ENCODE assay signal across 10 mouse cellular contexts in the genomic region with DNA sequence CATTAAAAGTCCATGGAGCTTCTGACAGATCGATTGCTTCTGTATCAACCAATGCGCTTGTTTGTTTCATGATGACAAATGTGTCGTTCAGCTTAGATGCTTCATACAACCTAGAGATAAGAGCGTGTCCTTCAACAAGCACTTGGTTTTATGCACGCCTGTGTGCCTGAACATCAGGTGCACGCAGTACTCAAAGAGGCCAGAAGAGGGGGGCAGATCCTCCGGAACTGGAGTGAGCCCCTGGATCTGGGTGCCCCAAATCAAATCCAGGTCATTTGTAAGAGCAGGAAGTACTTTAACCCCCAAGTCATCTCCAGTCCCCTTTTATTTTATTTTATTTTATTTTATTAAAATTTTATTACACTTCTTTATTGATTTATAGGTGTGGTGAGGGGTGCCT.
A peak's percentile ranks its signal among the peaks of the same experiment; 100 is the strongest.
DNase-seq lines count a peak whose midpoint lies in the region; ATAC-seq and TF ChIP-seq lines count a peak whose summit lies in the region.
"Had no signal": no experiment of that assay in that cellular context is flagged by ENCODE, and none has a peak within 500 bp of the region (broad histone marks: within the 10 kb centered on the region; RNA-seq: fewer than 3 reads in every experiment).

No protein-coding gene starts in this region.

- no peak overlapping the region for H3K4me3 ChIP-seq in kidney, postnatal 0 days (replicated peaks; ENCODE audit: low read depth, low read length)
- no peak overlapping the region for H3K4me3 ChIP-seq in kidney, embryonic 16.5 days (ENCODE audit: low read length)
- H3K4me3 ChIP-seq in ES-Bruce4 (ENCODE audit: low read depth, low read length) = no peak overlapping the region
- H3K4me3 ChIP-seq: heart, embryonic 13.5 days; liver, embryonic 13.5 days had no signal

- no peaks in the 10 kb centered on the region for H3K4me1 ChIP-seq in kidney, postnatal 0 days (replicated peaks; ENCODE audit: insufficient read depth, low read length)
- H3K4me1 ChIP-seq in kidney, embryonic 16.5 days (ENCODE audit: insufficient read depth, low read length) = no peaks in the 10 kb centered on the region
- H3K4me1 ChIP-seq in ES-Bruce4 (ENCODE audit: control insufficient read depth, insufficient read depth, low read length) = no peaks in the 10 kb centered on the region
- H3K4me1 ChIP-seq: liver, embryonic 13.5 days had no signal

- H3K27ac ChIP-seq in kidney, postnatal 0 days = no peak overlapping the region
- no peak overlapping the region for H3K27ac ChIP-seq in kidney, embryonic 16.5 days (ENCODE audit: low read length)
- H3K27ac ChIP-seq in ES-Bruce4 (ENCODE audit: insufficient read depth, low read length) = no peak overlapping the region
- H3K27ac ChIP-seq: heart, embryonic 13.5 days; liver, embryonic 13.5 days had no signal

- WGBS in kidney, postnatal 0 days = 74% methylated on average over 7 of the region's 7 CpGs
- WGBS in kidney, embryonic 16.5 days = 77% methylated on average over 7 of the region's 7 CpGs

- TF ChIP-seq POLR2A in ES-Bruce4 (IDR thresholded peaks at IDR 0.05; ENCODE audit: insufficient read depth, low read length) = no peak

- H3K27me3 ChIP-seq in kidney, postnatal 0 days (ENCODE audit: insufficient read depth, low read length) = no peaks in the 10 kb centered on the region
- no peaks in the 10 kb centered on the region for H3K27me3 ChIP-seq in kidney, embryonic 16.5 days (ENCODE audit: insufficient read depth, low read length)
- no peaks in the 10 kb centered on the region for H3K27me3 ChIP-seq in ES-Bruce4 (ENCODE audit: control insufficient read depth, insufficient read depth, low read length, poor library complexity, severe bottlenecking)
- H3K27me3 ChIP-seq: heart, embryonic 13.5 days; liver, embryonic 13.5 days had no signal

- peak; percentile 10 to 66 for DNase-seq in adrenal gland, adult (ENCODE audit: inconsistent age in 2 of 2, low spot score in 1 of 2)
- no peak for DNase-seq in adrenal gland, adult 8-10 months
- no peak for DNase-seq in kidney, postnatal 0 days (ENCODE audit: low spot score)
- DNase-seq in kidney, postnatal 25 days = peak; percentile 32 to 36
- no peak for DNase-seq in frontal cortex, adult 2 months (ENCODE audit: extremely low spot score in 1 of 2, low spot score in 1 of 2)
- no peak for DNase-seq in layer of hippocampus, postnatal 36 days
- DNase-seq: liver, embryonic 13.5 days had no signal

- peak; percentile 49; the same call in 1 of the 2 replicates for TF ChIP-seq CTCF in kidney, postnatal 0 days (IDR thresholded peaks at IDR 0.05; ENCODE audit: low read depth)
- peak; percentile 47 for TF ChIP-seq CTCF in ES-Bruce4 (IDR thresholded peaks at IDR 0.05; ENCODE audit: low read depth, low read length)

- H3K4me2 ChIP-seq in kidney, postnatal 0 days (ENCODE audit: low read length) = no peak overlapping the region
- H3K4me2 ChIP-seq in kidney, embryonic 16.5 days (replicated peaks; ENCODE audit: low read depth, low read length) = no peak overlapping the region
- H3K4me2 ChIP-seq: heart, embryonic 13.5 days; liver, embryonic 13.5 days had no signal

- H3K9me3 ChIP-seq in kidney, postnatal 0 days (replicated peaks; ENCODE audit: low read length) = no peaks in the 10 kb centered on the region
- no peaks in the 10 kb centered on the region for H3K9me3 ChIP-seq in kidney, embryonic 16.5 days (ENCODE audit: low read length)
- no peaks in the 10 kb centered on the region for H3K9me3 ChIP-seq in ES-Bruce4 (replicated peaks; ENCODE audit: control insufficient read depth, insufficient read depth, low read length, poor library complexity, severe bottlenecking)
- H3K9me3 ChIP-seq: heart, embryonic 13.5 days; liver, embryonic 13.5 days had no signal

- TF ChIP-seq EP300 in ES-Bruce4 (IDR thresholded peaks at IDR 0.05; ENCODE audit: insufficient read depth, low read depth, low read length) = no peak

- ATAC-seq in kidney, postnatal 0 days (replicated peaks; ENCODE audit: low FRiP score, low read depth) = no peak
- ATAC-seq in kidney, embryonic 16.5 days (ENCODE audit: low FRiP score, low TSS enrichment) = no peak

- no peak overlapping the region for H3K9ac ChIP-seq in kidney, postnatal 0 days (ENCODE audit: low read depth, low read length)
- H3K9ac ChIP-seq in kidney, embryonic 16.5 days (replicated peaks; ENCODE audit: low read length) = no peak overlapping the region
- no peak overlapping the region for H3K9ac ChIP-seq in ES-Bruce4 (ENCODE audit: low read depth, poor library complexity, severe bottlenecking)
- H3K9ac ChIP-seq: heart, embryonic 13.5 days; liver, embryonic 13.5 days had no signal

- no peaks in the 10 kb centered on the region for H3K36me3 ChIP-seq in kidney, postnatal 0 days (ENCODE audit: insufficient read depth, low read length)
- H3K36me3 ChIP-seq in kidney, embryonic 16.5 days (ENCODE audit: insufficient read depth, low read length) = no peaks in the 10 kb centered on the region
- no peaks in the 10 kb centered on the region for H3K36me3 ChIP-seq in ES-Bruce4 (ENCODE audit: control insufficient read depth, insufficient read depth, low read length, poor library complexity, severe bottlenecking)
- H3K36me3 ChIP-seq: liver, embryonic 13.5 days had no signal

Comparison
In these comparisons a context has a peak if more than half of its experiments do, and no peak if none do; other contexts are left out.
1. DNase-seq: peak in adrenal gland, adult (2 of 2) and kidney, postnatal 25 days (2 of 2); none in adrenal gland, adult 8-10 months (single experiment), kidney, postnatal 0 days (single experiment), frontal cortex, adult 2 months (0 of 2) and layer of hippocampus, postnatal 36 days (0 of 2).